Mouse (Mus musculus) MEL (cell line): Measurements from ENCODE around the gene Timeless.

Experiments used
- CTCF ChIP-seq, 3 experiments: IDR thresholded peaks in 2 of 3; conservative IDR thresholded peaks in 1 of 3; 2 replicates each; pipeline ENCODE4 v1.5.1; 2011 to 2012; ENCODE audit warnings: low read length in 3 of 3, low read depth in 2 of 3, mild to moderate bottlenecking in 2 of 3, improper control_type of control experiment in 1 of 3, inconsistent platforms in 1 of 3, mixed read lengths in 1 of 3, moderate library complexity in 1 of 3; ENCODE audit not compliant: control insufficient read depth in 1 of 3, insufficient read depth in 1 of 3, poor library complexity in 1 of 3, severe bottlenecking in 1 of 3
- EP300 ChIP-seq, 2 experiments: IDR thresholded peaks; 2 replicates each; pipeline ENCODE4 v1.6.1; 2011; ENCODE audit warnings: improper control_type of control experiment in 2 of 2, low read length in 2 of 2, low read depth in 1 of 2, mild to moderate bottlenecking in 1 of 2
- MAX ChIP-seq: IDR thresholded peaks from 2 replicates; pipeline ENCODE4 v1.6.1; 2011; ENCODE audit warnings: low read length, improper control_type of control experiment
- MEF2A ChIP-seq: IDR thresholded peaks from 2 replicates; pipeline ENCODE4 v1.6.1; 2014; ENCODE audit warnings: low read depth, mild to moderate bottlenecking, inconsistent platforms, low read length, improper control_type of control experiment; ENCODE audit not compliant: poor library complexity, insufficient replicate concordance, severe bottlenecking; ENCODE audit errors: extremely low read depth
- POLR2A ChIP-seq, 2 experiments: IDR thresholded peaks; 2 replicates each; pipeline ENCODE4 v1.6.1; 2011 to 2012; ENCODE audit warnings: low read length in 2 of 2, mild to moderate bottlenecking in 2 of 2, control low read depth in 1 of 2, improper control_type of control experiment in 1 of 2, low read depth in 1 of 2, moderate library complexity in 1 of 2; ENCODE audit not compliant: control insufficient read depth in 1 of 2, insufficient read depth in 1 of 2, poor library complexity in 1 of 2
- RAD21 ChIP-seq: IDR thresholded peaks from 2 replicates; pipeline ENCODE4 v1.6.1; 2011; ENCODE audit warnings: mild to moderate bottlenecking, low read depth, low read length, improper control_type of control experiment
- RCOR1 ChIP-seq: IDR thresholded peaks from 2 replicates; pipeline ENCODE4 v1.6.1; 2012; ENCODE audit warnings: low read depth, mild to moderate bottlenecking, inconsistent platforms, low read length, improper control_type of control experiment
- SIN3A ChIP-seq: IDR thresholded peaks from 2 replicates; pipeline ENCODE4 v1.6.1; 2012; ENCODE audit warnings: low read length, improper control_type of control experiment, inconsistent platforms
- TAL1 ChIP-seq: IDR thresholded peaks from 2 replicates; pipeline ENCODE4 v1.6.1; 2012; ENCODE audit warnings: mild to moderate bottlenecking, inconsistent platforms, low read length, moderate library complexity, mixed read lengths
- TBP ChIP-seq: IDR thresholded peaks from 2 replicates; pipeline ENCODE4 v1.8.0; 2011; ENCODE audit warnings: low read depth, low read length, improper control_type of control experiment
- UBTF ChIP-seq: IDR thresholded peaks from 2 replicates; pipeline ENCODE4 v1.6.1; 2012; ENCODE audit warnings: low read depth, mild to moderate bottlenecking, inconsistent platforms, low read length, improper control_type of control experiment, moderate library complexity, borderline replicate concordance; ENCODE audit not compliant: insufficient read depth
- USF1 ChIP-seq: IDR thresholded peaks from 2 replicates; pipeline ENCODE4 v1.6.1; 2014; ENCODE audit warnings: low read depth, mild to moderate bottlenecking, inconsistent platforms, low read length, improper control_type of control experiment, moderate library complexity

GRCm38 (mm10) chr10:128302357-128302756, 70.5 kb downstream of the Timeless start:
- TF ChIP-seq CTCF (IDR thresholded peaks at IDR 0.05 in 2 of 3, conservative IDR thresholded peaks at IDR 0.05 in 1 of 3; ENCODE audit: control insufficient read depth in 1 of 3, insufficient read depth in 1 of 3, low read depth in 2 of 3, low read length in 3 of 3, poor library complexity in 1 of 3, severe bottlenecking in 1 of 3), result no peak
- no peak for TF ChIP-seq TBP
- no peak for TF ChIP-seq POLR2A (IDR thresholded peaks at IDR 0.05; ENCODE audit: control insufficient read depth in 1 of 2, insufficient read depth in 1 of 2, low read depth in 1 of 2, low read length in 2 of 2, poor library complexity in 1 of 2)
- TF ChIP-seq EP300 (IDR thresholded peaks at IDR 0.05; ENCODE audit: low read depth in 1 of 2, low read length in 2 of 2), result no peak
- no peak for TF ChIP-seq UBTF
- TF ChIP-seq RAD21, result no peak
- TF ChIP-seq USF1, result no peak
- TF ChIP-seq MEF2A, result no peak
- TF ChIP-seq TAL1, result no peak
- no peak for TF ChIP-seq RCOR1
- no peak for TF ChIP-seq SIN3A
- no peak for TF ChIP-seq MAX
